Mouse (Mus musculus): ENCODE data around the gene Cacnb4. TPM values are rescaled to one million over a fixed set of nuclear protein-coding genes. Genes with fewer than 3 reads are reported as not detected.
A peak's percentile ranks its signal among the peaks of the same experiment; 100 is the strongest.

The Cacnb4 gene
- polyA plus RNA-seq, 1 experiment from 2014 or later = 3.5 TPM

- H3K36me3 ChIP-seq (ENCODE audit: control insufficient read depth, insufficient read depth, low read length) = no peaks in the 10 kb centered on the region
- 38% methylated on average over 5 of the region's 5 CpGs for WGBS
- H3K4me1 ChIP-seq (ENCODE audit: control insufficient read depth, insufficient read depth, low read length) = no peaks in the 10 kb centered on the region
- no peaks in the 10 kb centered on the region for H3K27me3 ChIP-seq (ENCODE audit: control insufficient read depth, insufficient read depth, low read length)
- H3K4me3 ChIP-seq (ENCODE audit: low read depth, low read length) = no peak overlapping the region
- no peaks in the 10 kb centered on the region for H3K9me3 ChIP-seq (ENCODE audit: control insufficient read depth, low read depth, low read length)
- no peak overlapping the region for H3K27ac ChIP-seq (ENCODE audit: low read length)
- no peak overlapping the region for H3K9ac ChIP-seq (replicated peaks; ENCODE audit: low read depth, low read length)
- H3K4me2 ChIP-seq (replicated peaks; ENCODE audit: low read depth, low read length) = no peak overlapping the region
- ATAC-seq (ENCODE audit: insufficient number of reproducible peaks, insufficient read depth, low FRiP score, low read depth) = peak; percentile 67; the same call in 1 of the 2 replicates
These were observed 234.5 kb downstream of the Cacnb4 start for GRCm38 (mm10) chr2:52442125-52442524.

GRCm38 (mm10) chr2:52440420-52441015 lies 236.1 kb downstream of the Cacnb4 start:
- Histone ChIP-seq H3K4me1 (ENCODE audit: control insufficient read depth, insufficient read depth, low read length) (no peaks in the 10 kb centered on the region), H3K9ac (replicated peaks; ENCODE audit: low read depth, low read length) (no peak overlapping the region), H3K27me3 (ENCODE audit: control insufficient read depth, insufficient read depth, low read length) (no peaks in the 10 kb centered on the region), H3K27ac (ENCODE audit: low read length) (no peak overlapping the region), H3K36me3 (ENCODE audit: control insufficient read depth, insufficient read depth, low read length) (no peaks in the 10 kb centered on the region), H3K4me3 (ENCODE audit: low read depth, low read length) (no peak overlapping the region), H3K4me2 (replicated peaks; ENCODE audit: low read depth, low read length) (no peak overlapping the region), H3K9me3 (ENCODE audit: control insufficient read depth, low read depth, low read length) (no peaks in the 10 kb centered on the region)
- no peak for ATAC-seq (ENCODE audit: insufficient number of reproducible peaks, insufficient read depth, low FRiP score, low read depth)
- WGBS = 77% methylated on average over 4 of the region's 4 CpGs

- H3K27ac ChIP-seq (ENCODE audit: low read length) = no peak overlapping the region
- ATAC-seq (ENCODE audit: insufficient number of reproducible peaks, insufficient read depth, low FRiP score, low read depth) = no peak
- H3K27me3 ChIP-seq (ENCODE audit: control insufficient read depth, insufficient read depth, low read length) = no peaks in the 10 kb centered on the region
- H3K4me1 ChIP-seq (ENCODE audit: control insufficient read depth, insufficient read depth, low read length) = no peaks in the 10 kb centered on the region
- H3K4me2 ChIP-seq (replicated peaks; ENCODE audit: low read depth, low read length) = no peak overlapping the region
- WGBS = 94% methylated on average over 4 of the region's 4 CpGs
- no peak overlapping the region for H3K9ac ChIP-seq (replicated peaks; ENCODE audit: low read depth, low read length)
- H3K4me3 ChIP-seq (ENCODE audit: low read depth, low read length) = no peak overlapping the region
- H3K36me3 ChIP-seq (ENCODE audit: control insufficient read depth, insufficient read depth, low read length) = no peaks in the 10 kb centered on the region
- no peaks in the 10 kb centered on the region for H3K9me3 ChIP-seq (ENCODE audit: control insufficient read depth, low read depth, low read length)
These were observed 238.2 kb downstream of the Cacnb4 start for GRCm38 (mm10) chr2:52438437-52438836.

GRCm38 (mm10) chr2:52438013-52438412 lies 238.6 kb downstream of the Cacnb4 start:
- no peak overlapping the region for H3K4me2 ChIP-seq (replicated peaks; ENCODE audit: low read depth, low read length)
- ATAC-seq (ENCODE audit: insufficient number of reproducible peaks, insufficient read depth, low FRiP score, low read depth) = no peak
- H3K9ac ChIP-seq (replicated peaks; ENCODE audit: low read depth, low read length) = no peak overlapping the region
- H3K4me1 ChIP-seq (ENCODE audit: control insufficient read depth, insufficient read depth, low read length) = no peaks in the 10 kb centered on the region
- no peaks in the 10 kb centered on the region for H3K9me3 ChIP-seq (ENCODE audit: control insufficient read depth, low read depth, low read length)
- no peaks in the 10 kb centered on the region for H3K27me3 ChIP-seq (ENCODE audit: control insufficient read depth, insufficient read depth, low read length)
- no peak overlapping the region for H3K27ac ChIP-seq (ENCODE audit: low read length)
- no peaks in the 10 kb centered on the region for H3K36me3 ChIP-seq (ENCODE audit: control insufficient read depth, insufficient read depth, low read length)
- WGBS = 43% methylated on average over 6 of the region's 6 CpGs
- H3K4me3 ChIP-seq (ENCODE audit: low read depth, low read length) = no peak overlapping the region

- Histone ChIP-seq H3K9me3 (ENCODE audit: control insufficient read depth, low read depth, low read length) (no peaks in the 10 kb centered on the region), H3K27ac (ENCODE audit: low read length) (no peak overlapping the region), H3K4me2 (replicated peaks; ENCODE audit: low read depth, low read length) (no peak overlapping the region), H3K27me3 (ENCODE audit: control insufficient read depth, insufficient read depth, low read length) (no peaks in the 10 kb centered on the region), H3K4me3 (ENCODE audit: low read depth, low read length) (no peak overlapping the region), H3K9ac (replicated peaks; ENCODE audit: low read depth, low read length) (no peak overlapping the region), H3K4me1 (ENCODE audit: control insufficient read depth, insufficient read depth, low read length) (no peaks in the 10 kb centered on the region), H3K36me3 (ENCODE audit: control insufficient read depth, insufficient read depth, low read length) (no peaks in the 10 kb centered on the region)
- 49% methylated on average over 14 of the region's 14 CpGs for WGBS
- no peak for ATAC-seq (ENCODE audit: insufficient number of reproducible peaks, insufficient read depth, low FRiP score, low read depth)
These were observed 240.6 kb downstream of the Cacnb4 start for GRCm38 (mm10) chr2:52435919-52436632.

GRCm38 (mm10) chr2:52433365-52433764 lies 243.3 kb downstream of the Cacnb4 start:
- no peak for ATAC-seq (ENCODE audit: insufficient number of reproducible peaks, insufficient read depth, low FRiP score, low read depth)

GRCm38 (mm10) chr2:52427383-52427782 lies 249.2 kb downstream of the Cacnb4 start:
- H3K36me3 ChIP-seq (ENCODE audit: control insufficient read depth, insufficient read depth, low read length) = no peaks in the 10 kb centered on the region
- H3K9ac ChIP-seq (replicated peaks; ENCODE audit: low read depth, low read length) = no peak overlapping the region
- H3K4me1 ChIP-seq (ENCODE audit: control insufficient read depth, insufficient read depth, low read length) = peaks cover 11% of the 10 kb centered on the region; the same call in 1 of the 2 replicates
- H3K27me3 ChIP-seq (ENCODE audit: control insufficient read depth, insufficient read depth, low read length) = no peaks in the 10 kb centered on the region
- H3K9me3 ChIP-seq (ENCODE audit: control insufficient read depth, low read depth, low read length) = no peaks in the 10 kb centered on the region
- ATAC-seq (ENCODE audit: insufficient number of reproducible peaks, insufficient read depth, low FRiP score, low read depth) = no peak
- no peak overlapping the region for H3K27ac ChIP-seq (ENCODE audit: low read length)
- WGBS = 82% methylated on average over 3 of the region's 3 CpGs
- no peak overlapping the region for H3K4me3 ChIP-seq (ENCODE audit: low read depth, low read length)
- no peak overlapping the region for H3K4me2 ChIP-seq (replicated peaks; ENCODE audit: low read depth, low read length)

More at GRCm38 (mm10) chr2:52433365-52433764, 243.3 kb downstream of the Cacnb4 start:
- no peak overlapping the region for H3K4me3 ChIP-seq (ENCODE audit: low read depth, low read length)
- 59% methylated on average over 7 of the region's 7 CpGs for WGBS
- H3K9me3 ChIP-seq (ENCODE audit: control insufficient read depth, low read depth, low read length) = no peaks in the 10 kb centered on the region
- no peak overlapping the region for H3K27ac ChIP-seq (ENCODE audit: low read length)
- no peak overlapping the region for H3K4me2 ChIP-seq (replicated peaks; ENCODE audit: low read depth, low read length)
- no peak overlapping the region for H3K9ac ChIP-seq (replicated peaks; ENCODE audit: low read depth, low read length)
- no peaks in the 10 kb centered on the region for H3K27me3 ChIP-seq (ENCODE audit: control insufficient read depth, insufficient read depth, low read length)
- no peaks in the 10 kb centered on the region for H3K4me1 ChIP-seq (ENCODE audit: control insufficient read depth, insufficient read depth, low read length)
- no peaks in the 10 kb centered on the region for H3K36me3 ChIP-seq (ENCODE audit: control insufficient read depth, insufficient read depth, low read length)

- Histone ChIP-seq H3K27ac (ENCODE audit: low read length) (no peak overlapping the region), H3K4me2 (replicated peaks; ENCODE audit: low read depth, low read length) (peak overlapping the region; percentile 65; the same call in 1 of the 2 replicates), H3K36me3 (ENCODE audit: control insufficient read depth, insufficient read depth, low read length) (no peaks in the 10 kb centered on the region), H3K4me3 (ENCODE audit: low read depth, low read length) (no peak overlapping the region; the same call in 1 of the 2 replicates), H3K9ac (replicated peaks; ENCODE audit: low read depth, low read length) (no peak overlapping the region), H3K9me3 (ENCODE audit: control insufficient read depth, low read depth, low read length) (no peaks in the 10 kb centered on the region), H3K27me3 (ENCODE audit: control insufficient read depth, insufficient read depth, low read length) (no peaks in the 10 kb centered on the region), H3K4me1 (ENCODE audit: control insufficient read depth, insufficient read depth, low read length) (peaks cover 12% of the 10 kb centered on the region; the same call in 1 of the 2 replicates)
- WGBS = 81% methylated on average over 3 of the region's 3 CpGs
- no peak for ATAC-seq (ENCODE audit: insufficient number of reproducible peaks, insufficient read depth, low FRiP score, low read depth)
These were observed 250.6 kb downstream of the Cacnb4 start for GRCm38 (mm10) chr2:52426041-52426440.
